Mouse (Mus musculus): ENCODE data around the gene Aagab.
A peak's percentile ranks its signal among the peaks of the same experiment; 100 is the strongest.

Aagab gene

GRCm38 (mm10) chr9:63648520-63648918, 46.1 kb downstream of the Aagab start:
- DNase-seq = no peak

- DNase-seq = no peak
These were observed 47.5 kb downstream of the Aagab start for GRCm38 (mm10) chr9:63649841-63650545.

- DNase-seq = no peak
These were observed 48.4 kb downstream of the Aagab start for GRCm38 (mm10) chr9:63650905-63651304.

- peak; percentile 63 for DNase-seq
These were observed 49.1 kb downstream of the Aagab start for GRCm38 (mm10) chr9:63651594-63651993.

- peak; percentile 54 for DNase-seq
These were observed 51.2 kb downstream of the Aagab start for GRCm38 (mm10) chr9:63653666-63654065.

GRCm38 (mm10) chr9:63654575-63654974, 52.1 kb downstream of the Aagab start:
- DNase-seq = no peak

- DNase-seq = no peak
These were observed 52.6 kb downstream of the Aagab start for GRCm38 (mm10) chr9:63655092-63655491.

GRCm38 (mm10) chr9:63657167-63657566, 54.7 kb downstream of the Aagab start:
- DNase-seq = peak; percentile 77

GRCm38 (mm10) chr9:63658436-63658835, 56.0 kb downstream of the Aagab start:
- DNase-seq = no peak

- peak; percentile 69 for DNase-seq
These were observed 56.5 kb downstream of the Aagab start for GRCm38 (mm10) chr9:63658970-63659371.

GRCm38 (mm10) chr9:63660061-63660460, 57.6 kb downstream of the Aagab start:
- DNase-seq = no peak

GRCm38 (mm10) chr9:63660691-63661090, 58.2 kb downstream of the Aagab start:
- DNase-seq = peak; percentile 60

- peak; percentile 68 for DNase-seq
These were observed 60.3 kb downstream of the Aagab start for GRCm38 (mm10) chr9:63662759-63663158.

GRCm38 (mm10) chr9:63663222-63663621, 60.8 kb downstream of the Aagab start:
- no peak for DNase-seq

GRCm38 (mm10) chr9:63664300-63664745, 61.9 kb downstream of the Aagab start:
- peak; percentile 64 for DNase-seq

- peak; percentile 75 for DNase-seq
These were observed 62.6 kb downstream of the Aagab start for GRCm38 (mm10) chr9:63664792-63665646.

- peak; percentile 81 for DNase-seq
These were observed 64.3 kb downstream of the Aagab start for GRCm38 (mm10) chr9:63666612-63667372.

GRCm38 (mm10) chr9:63667373-63667724, 64.9 kb downstream of the Aagab start:
- DNase-seq = no peak

GRCm38 (mm10) chr9:63668621-63669020, 66.2 kb downstream of the Aagab start:
- peak; percentile 71 for DNase-seq

- no peak for DNase-seq
These were observed 67.4 kb downstream of the Aagab start for GRCm38 (mm10) chr9:63669816-63670215.

- DNase-seq = no peak
These were observed 70.5 kb downstream of the Aagab start for GRCm38 (mm10) chr9:63672797-63673493.

GRCm38 (mm10) chr9:63673494-63673805, 71.0 kb downstream of the Aagab start:
- no peak for DNase-seq

- DNase-seq = no peak
These were observed 72.2 kb downstream of the Aagab start for GRCm38 (mm10) chr9:63674613-63675012.
